Mouse (Mus musculus): ENCODE measurements around the gene Fam135a. TPM values are rescaled to one million over a fixed set of nuclear protein-coding genes. Genes with fewer than 3 reads are reported as not detected.

Fam135a gene
- total RNA-seq, 2 experiments from 2014 or later: not detected

DNA sequence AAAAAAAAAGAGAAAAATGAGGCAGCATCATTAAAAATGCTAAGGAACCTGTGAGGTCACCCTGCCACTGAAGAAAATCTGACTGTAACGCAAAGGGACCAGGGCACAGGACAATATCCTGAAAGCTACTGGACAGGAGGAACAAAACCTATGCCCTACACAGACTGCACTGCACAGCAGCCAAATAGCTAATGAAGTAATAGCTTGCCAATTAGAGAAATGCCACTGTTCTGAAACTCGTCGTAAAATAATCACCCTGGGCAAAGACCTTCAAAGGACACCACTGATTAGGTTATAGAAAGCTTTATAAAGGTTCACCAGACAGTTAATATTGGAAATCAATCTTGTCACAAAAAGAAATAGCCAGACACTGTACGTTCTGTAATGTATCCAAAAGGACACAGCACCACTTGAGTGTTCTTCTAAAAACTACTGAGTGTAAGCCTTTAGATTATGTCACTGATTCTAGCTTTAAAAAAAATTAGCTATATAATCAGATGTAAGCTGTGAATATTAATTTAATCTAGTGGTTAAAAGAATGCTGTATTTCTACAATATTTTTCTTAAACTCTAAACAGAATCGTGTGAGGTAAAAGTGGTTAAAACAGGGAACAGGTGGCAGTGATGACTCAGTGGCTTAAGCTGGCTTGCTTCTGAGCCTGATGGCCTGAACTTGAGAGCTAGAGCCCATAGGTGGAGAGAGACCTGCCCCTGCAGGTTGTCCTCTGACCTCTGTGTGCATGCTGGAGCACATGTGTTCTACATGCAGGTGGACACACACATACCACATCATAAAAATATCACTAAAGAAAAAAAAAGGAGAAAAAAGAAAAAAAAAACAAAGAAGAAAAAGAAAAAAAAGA, 26.5 kb downstream of the Fam135a start:
- ATAC-seq (replicated peaks; ENCODE audit: low FRiP score, poor library complexity, severe bottlenecking): no peak

DNA sequence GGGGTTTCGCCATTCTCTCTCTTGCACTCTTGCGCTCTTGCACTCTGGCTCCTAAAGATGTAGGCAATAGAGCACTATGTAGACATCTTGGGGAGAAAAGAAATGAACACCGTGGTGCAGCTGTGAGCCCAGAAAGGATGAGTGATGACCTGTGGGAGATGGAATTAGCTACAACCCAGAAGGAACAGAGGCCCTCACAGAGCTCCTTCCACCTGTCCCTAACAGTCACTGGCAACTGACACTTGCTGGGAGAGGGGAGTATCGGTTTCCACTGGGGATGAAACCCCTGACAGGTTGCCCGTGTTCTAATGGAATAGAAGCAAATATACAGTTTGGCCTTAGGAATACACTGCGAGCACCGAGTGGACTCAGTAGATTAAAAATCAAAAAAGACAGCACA, 31.3 kb downstream of the Fam135a start:
- ATAC-seq (replicated peaks; ENCODE audit: low FRiP score, poor library complexity, severe bottlenecking): no peak

DNA sequence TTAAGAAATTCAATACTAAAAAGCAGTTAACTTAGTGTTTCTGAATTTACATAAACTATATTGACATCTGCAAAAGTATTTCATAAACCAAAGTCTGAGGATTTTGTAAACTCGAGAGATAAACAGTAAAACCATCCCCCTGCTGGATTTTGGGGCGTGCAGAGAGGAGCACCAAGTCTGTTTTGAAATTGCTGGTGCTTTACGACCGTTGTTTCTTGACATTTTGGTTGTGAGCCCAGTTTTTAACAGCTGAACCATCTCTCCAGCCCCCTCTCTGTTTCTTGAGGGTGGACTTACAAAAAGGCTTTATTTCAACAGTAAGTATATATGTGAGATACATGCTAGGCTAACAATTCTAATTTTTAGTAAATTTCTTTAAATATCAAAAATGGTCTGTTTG, 33.4 kb downstream of the Fam135a start:
- ATAC-seq (replicated peaks; ENCODE audit: low FRiP score, poor library complexity, severe bottlenecking): no peak

DNA sequence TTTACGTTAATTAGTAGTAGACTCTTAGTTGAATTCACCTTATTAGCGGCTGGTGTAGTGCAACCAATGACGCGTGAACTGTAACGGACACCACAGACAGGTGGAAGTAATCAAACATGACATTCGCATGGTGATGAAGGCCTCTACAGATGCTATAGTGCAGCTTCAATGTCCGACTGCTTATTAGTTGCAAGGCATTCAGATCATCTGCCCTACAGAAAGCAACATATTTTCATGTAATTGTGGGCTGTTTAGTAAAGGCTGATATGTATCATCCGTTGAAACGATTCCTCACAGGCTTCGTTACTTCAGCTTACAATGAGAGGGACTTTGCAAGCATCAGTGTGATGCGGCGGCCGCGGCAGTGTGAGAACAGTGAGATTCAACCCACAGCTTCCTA, 44.4 kb downstream of the Fam135a start:
- ATAC-seq (replicated peaks; ENCODE audit: low FRiP score, poor library complexity, severe bottlenecking): no peak

DNA sequence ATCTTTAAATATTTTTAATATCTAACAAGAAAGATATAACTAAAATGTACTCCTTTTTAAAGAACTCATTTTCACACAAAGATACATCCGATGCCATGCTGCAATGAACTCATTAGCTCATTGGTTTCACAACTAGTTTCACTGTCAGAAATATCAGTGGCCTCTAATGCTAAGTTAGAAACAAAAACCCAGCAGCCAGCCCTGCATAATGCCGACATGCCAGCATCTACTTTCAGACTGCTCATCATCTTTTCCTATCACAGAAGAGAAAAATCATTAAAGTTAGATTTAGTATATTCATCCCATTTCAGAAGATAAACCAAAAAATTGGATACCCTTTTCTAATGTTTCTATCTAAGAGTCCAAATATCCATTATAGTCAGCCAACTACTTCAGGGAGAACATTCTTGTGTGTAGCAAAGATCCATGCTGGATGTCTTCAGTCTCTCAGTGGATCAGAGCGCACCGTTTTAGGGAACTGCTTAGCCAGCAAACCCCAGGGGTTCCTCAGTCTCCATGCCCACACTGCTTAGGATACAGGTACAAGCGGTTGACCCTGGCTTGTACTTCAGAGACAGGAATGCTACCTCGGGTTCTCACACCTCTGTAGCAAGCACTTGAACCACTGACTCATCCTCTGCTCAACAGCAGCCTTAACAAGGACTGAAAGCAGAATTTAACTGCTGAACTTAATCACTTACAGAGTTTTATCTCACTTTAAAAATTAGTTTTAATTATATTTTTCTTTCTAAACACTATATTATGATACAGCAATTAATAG, 53.2 kb downstream of the Fam135a start:
- no peak for ATAC-seq (replicated peaks; ENCODE audit: low FRiP score, poor library complexity, severe bottlenecking)

DNA sequence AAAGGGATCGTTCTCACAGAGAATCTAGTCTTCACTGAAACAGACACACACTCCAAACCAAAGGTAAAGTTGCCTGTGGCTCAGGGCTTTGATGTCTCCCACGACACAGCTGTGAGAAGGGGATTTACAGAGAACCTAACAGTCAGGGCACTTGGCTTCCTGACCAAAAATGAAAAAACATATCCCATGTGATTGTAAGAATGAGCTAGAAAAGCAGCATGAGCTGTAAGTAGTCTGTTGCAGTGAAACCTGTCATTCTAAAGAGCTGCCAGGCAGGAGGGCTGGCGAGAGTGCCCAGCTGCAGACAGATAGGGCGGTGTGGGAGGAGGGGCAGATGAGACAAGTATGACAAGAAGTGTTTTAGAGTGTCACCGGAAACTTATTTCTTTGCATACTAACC, 54.5 kb downstream of the Fam135a start:
- no peak for ATAC-seq (replicated peaks; ENCODE audit: low FRiP score, poor library complexity, severe bottlenecking)

DNA sequence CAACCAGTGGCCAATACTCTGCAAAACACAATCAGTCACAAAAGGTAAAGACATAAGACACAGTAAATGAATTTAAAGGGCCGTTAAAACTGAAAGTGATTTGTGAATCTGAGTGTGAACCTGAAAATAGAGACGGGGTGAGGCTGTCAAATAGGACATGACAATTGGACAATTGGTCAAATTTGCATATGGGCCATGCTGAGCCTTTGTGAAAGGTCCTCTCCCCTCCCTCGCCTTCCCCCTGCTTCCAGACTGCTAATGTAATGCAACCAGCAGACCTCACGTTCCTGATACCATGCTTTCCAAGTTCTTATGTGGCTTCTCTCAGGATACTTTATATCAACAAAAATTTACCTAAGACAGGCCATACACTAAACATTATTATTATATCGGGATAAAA, 57.1 kb downstream of the Fam135a start:
- ATAC-seq (replicated peaks; ENCODE audit: low FRiP score, poor library complexity, severe bottlenecking): no peak

DNA sequence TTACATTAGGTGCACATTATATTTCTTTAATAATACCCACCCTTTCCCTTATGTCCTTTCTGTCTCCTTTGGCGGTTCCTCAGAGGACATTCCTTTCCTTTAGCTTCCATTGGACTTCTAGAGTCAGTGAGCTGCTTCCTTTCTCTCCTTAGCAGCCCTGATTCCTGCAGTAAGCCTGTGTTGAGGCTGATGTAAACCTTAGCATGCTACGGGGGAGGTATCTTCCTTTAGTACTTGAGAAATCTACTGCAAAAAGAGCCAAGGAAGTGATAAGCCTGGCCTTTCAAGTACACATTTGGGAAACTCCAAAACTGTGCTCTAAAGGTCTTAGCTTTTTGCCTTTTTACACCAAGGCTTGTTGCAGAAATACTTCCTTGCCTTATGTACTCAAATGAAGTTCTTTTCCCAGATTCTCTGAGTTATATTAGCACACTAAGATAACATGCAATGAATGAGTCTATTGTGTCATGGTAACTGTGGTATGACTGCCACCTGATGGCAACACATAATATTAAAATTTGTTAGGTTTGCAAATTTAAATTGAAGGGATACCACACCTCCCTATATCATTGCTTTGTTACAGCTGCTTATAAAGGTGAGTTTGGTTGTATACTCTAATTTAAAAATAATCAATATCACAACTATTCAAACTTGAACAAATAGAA, 66.2 kb downstream of the Fam135a start:
- ATAC-seq (replicated peaks; ENCODE audit: low FRiP score, poor library complexity, severe bottlenecking): no peak

DNA sequence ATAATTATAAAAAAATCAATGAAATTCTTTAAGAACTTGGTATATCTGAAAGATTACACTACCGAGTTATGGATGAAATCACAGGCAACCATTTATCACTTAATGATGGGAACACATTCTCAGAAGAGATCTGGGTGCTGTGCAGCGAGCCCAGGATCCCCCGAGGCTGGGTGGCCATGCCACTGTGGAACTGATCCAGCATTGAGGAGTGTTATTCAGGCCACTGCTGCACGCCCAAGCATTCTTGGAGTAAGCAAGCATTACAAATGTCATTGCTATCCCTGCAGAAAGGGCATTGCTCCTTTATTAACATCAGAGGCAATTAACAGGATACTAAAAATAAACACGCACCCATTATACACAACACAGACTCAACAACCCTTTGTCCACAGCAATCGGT, 89.3 kb downstream of the Fam135a start:
- ATAC-seq (replicated peaks; ENCODE audit: low FRiP score, poor library complexity, severe bottlenecking): no peak

DNA sequence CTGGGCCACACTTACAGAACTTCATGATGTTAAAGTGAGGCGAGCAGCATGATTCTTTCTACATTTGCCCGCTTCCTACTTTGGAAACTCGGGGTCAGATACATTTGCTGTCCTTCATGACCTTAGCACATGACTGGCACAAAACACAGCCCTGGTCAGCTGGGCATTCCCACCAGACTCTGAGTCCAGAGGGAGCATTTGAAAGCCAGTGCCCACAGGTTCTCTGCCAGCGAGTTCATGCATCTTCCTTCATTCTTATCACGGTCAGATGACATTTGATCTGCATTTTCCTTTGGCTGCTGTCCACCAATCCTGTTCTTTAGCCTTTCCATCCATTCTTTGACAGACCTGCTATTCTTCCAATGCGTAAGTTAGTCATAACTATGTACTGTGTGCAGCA, 90.1 kb downstream of the Fam135a start:
- no peak for ATAC-seq (replicated peaks; ENCODE audit: low FRiP score, poor library complexity, severe bottlenecking)

DNA sequence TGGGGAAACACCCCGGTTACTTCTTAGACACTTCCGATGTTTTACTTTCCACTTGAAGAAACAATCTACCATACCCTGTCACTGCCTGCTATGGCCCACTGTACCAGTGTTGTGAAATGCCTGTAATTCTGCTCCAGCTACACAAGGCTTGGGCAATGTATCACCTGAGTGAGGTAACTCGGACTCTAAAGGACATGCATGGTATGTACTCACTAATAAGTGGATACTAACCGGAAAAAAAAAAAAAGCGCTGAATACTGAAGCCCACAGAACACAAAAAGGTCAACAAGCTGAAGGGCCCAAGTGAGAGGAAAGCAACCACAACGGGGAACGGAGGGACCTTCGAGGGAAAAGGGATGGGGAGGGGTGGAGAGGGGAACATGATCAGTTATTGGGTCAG, 92.5 kb downstream of the Fam135a start:
- ATAC-seq (replicated peaks; ENCODE audit: low FRiP score, poor library complexity, severe bottlenecking): no peak

DNA sequence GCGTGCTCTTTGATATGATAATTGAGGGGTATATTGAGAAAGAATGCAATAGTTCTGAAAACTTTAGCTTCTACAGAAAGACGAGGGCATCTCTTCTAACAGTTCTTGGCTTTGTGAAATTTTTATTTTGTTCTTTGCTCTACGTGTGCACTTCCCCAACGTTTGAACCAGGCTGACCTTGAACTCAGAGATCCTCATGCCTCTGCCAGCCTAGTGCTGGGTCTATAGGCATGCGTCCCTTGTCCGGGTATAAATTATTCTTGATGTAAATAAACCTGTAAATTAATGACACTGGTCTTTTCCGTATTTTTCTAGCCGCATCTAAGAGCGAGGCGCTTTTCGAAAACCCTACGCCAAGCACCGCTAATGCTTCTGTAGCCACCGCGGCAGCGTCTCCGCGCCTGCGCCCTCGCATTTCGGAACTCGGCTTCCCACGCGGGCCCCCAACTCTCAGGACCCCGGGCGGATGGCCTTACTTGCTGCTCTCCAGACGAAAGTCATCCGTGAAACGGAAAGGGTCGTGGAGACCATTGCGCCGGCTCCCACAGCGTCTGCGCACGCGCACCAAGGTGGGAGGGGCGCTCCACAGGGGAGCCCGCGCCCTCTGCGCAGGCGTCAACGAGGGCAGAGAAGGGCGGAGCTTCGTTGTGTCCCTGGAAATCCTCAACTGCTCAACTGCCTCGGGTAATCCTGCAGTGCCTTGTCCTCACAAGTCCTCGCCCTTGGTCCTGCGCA, 94.9 kb downstream of the Fam135a start, which contains the start of gene Sdhaf4:
TSS of gene Sdhaf4 (minus strand) at position 587 of the 735 bp plus-strand sequence.
- ATAC-seq (replicated peaks; ENCODE audit: low FRiP score, poor library complexity, severe bottlenecking): peak; percentile 98

DNA sequence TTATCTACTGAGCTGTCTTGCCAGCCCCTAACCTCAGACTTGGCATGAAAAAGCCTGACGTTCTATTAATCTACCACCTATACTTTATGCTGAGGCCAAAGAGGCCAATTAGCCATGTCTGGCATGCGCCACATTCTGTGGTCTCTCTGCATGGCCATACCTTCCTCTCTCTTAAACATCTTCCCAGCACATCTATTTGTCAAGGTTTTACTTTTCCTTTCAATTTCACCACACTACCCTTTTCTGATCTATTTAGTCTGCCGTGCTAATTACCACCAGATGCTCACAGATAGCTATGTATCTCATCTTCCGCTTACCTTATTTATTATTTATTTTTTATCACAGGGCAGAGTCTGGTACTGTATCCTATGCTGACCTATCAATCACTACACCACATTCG, 100.8 kb downstream of the Fam135a start:
- ATAC-seq (replicated peaks; ENCODE audit: low FRiP score, poor library complexity, severe bottlenecking): no peak

DNA sequence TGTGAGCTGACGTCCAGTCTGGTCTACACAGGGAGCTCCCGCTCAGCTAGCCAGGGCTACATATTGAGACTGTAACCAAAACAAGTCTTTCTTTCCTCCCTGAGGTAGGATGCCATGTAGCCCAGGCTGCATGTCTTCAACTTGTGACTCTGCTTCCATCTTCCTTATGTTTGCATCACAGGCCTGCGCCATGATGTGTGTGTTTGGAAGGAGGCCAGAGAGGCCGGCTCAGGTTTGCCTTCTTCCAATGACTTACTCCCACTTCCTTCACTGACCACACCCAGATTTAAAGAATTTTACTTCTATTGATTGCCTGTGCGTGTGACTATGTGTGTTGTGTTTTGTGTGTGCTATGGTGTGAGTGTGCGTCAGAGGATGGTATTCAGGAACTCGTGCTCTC, 101.3 kb downstream of the Fam135a start:
- ATAC-seq (replicated peaks; ENCODE audit: low FRiP score, poor library complexity, severe bottlenecking): peak; percentile 46

DNA sequence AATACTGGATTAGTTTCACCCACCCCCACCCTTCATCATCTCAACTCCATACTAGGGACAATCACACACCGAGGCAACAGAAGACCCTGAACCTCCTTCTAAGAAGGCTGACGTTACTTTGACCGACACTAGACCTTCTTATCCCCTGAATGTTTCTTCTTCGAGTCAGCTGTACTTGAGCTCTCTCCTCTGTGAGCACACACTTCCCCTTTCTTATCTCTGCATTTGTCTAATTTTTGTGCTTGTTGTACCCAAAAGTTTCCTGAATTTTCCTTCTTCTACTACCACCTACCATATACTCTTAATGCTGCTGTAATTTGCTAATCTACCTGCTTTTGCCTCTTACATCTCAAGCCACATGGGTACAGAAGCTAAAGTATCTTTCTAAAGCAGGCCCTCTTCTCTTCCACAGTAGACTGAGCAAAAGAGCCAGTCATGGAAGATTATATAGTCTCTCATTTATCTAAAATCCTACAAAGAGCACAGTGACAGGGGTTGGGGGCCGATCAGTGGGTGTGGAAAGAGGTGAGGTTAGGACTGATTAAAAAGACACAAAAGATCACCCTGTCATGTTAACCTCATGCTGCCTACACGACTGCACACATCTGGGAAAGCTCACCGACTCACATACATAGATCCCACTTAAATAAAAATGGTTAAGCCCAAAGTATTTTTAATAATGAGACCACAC, 101.9 kb downstream of the Fam135a start:
- ATAC-seq (replicated peaks; ENCODE audit: low FRiP score, poor library complexity, severe bottlenecking): no peak

DNA sequence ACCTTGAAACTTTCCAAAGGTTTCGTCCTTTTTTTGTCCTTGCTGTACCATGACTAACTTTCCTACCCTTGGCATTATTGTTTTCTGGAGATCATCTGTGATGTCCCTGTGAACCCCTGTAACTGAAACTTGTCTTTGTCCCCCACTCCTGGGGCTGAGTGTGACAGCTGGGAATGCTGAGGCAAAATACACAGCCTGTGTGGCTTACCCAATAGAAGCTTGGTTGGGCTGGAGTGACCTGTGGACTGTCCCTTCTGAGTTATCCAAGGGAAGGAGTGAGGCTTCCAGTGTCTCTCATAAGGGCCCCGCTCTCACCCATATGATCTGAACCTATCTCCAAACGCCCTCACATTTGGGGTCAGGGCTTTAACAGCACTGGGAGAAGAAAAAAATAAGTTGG, 102.6 kb downstream of the Fam135a start:
- no peak for ATAC-seq (replicated peaks; ENCODE audit: low FRiP score, poor library complexity, severe bottlenecking)

DNA sequence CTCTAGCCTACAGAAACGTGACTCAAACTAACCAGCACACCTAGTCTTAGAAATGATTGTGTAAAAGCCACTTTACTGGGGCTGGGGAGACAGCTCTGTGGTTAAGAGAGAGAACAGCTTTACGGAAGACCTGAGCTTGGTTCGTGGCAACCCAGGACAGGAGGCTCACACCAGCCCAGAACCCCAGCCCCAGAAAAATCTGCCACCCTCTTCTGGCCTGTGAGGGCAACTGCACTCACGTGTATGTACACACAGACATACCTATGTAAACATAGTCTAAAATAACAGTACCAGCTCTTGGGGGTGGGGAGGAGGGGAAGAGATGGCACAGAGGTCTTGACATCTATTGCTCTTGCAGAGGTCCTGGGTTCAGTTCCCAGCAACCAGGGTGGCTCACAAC, 104.7 kb downstream of the Fam135a start:
- no peak for ATAC-seq (replicated peaks; ENCODE audit: low FRiP score, poor library complexity, severe bottlenecking)

DNA sequence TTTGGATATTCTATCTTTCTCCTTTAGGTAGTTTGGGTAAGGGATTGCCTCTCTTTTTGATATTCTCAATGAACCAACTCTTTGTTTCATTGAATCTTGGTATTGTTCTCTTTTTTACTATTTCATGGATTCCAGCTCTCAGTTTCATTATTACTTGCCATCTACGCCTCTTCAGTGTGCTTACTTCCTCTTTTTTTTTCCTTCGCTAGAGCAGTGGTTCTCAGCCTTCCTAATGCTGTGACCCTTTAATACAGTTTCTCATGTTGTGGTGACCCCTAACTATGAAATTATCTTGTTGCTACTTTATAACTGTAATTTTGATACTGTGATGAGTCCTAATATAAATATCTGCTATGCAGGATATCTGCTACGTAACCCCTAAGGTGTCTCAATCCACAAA, 117.0 kb downstream of the Fam135a start:
- ATAC-seq (replicated peaks; ENCODE audit: low FRiP score, poor library complexity, severe bottlenecking): no peak

DNA sequence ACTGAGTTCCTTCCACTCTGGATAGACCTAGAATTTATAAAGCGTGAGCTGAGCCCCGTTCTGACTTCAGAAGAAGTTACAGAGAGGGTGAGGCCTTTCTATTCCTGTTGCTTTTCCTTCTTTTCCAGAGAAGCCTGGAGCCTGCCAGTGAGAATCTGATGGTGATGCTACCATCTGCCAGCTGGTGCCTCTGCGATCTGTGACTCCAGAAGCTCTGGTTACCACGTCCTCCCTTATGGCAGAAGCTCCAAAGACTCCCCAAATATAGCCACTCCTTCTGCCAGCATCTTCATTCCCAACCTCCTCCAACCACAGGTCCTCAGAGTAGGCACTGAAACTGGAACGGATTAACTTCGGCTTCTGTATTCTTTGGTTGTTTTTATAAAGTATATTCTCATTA, 121.9 kb downstream of the Fam135a start:
- no peak for ATAC-seq (replicated peaks; ENCODE audit: low FRiP score, poor library complexity, severe bottlenecking)
